Mouse (Mus musculus) liver, embryonic 14.5 days (tissue): ENCODE measurements around the gene Theg. TPM values are rescaled to one million over a fixed set of nuclear protein-coding genes. Genes with fewer than 3 reads are reported as not detected.

ENCODE experiments used
- ATAC-seq: fragments of 200-750 bp; cut with Nextera tagmentation; 2 replicates; pipeline ENCODE4 v1.8.0; 2017; ENCODE audit warnings: moderate number of reproducible peaks, mild to moderate bottlenecking, moderate library complexity; ENCODE audit not compliant: insufficient read depth
- DNase-seq, 3 experiments: peaks; one replicate each; pipeline ENCODE4 v3.0.0-alpha.2; 2012 to 2013; ENCODE audit warnings: low read depth in 3 of 3, low spot score in 3 of 3
- H3K27ac ChIP-seq: fragments of 300-500 bp; sonication (generic); 2 replicates; pipeline ENCODE4 v1.5.1; 2014; ENCODE audit warnings: moderate library complexity, mild to moderate bottlenecking, control low read depth, inconsistent platforms
- H3K27me3 ChIP-seq: fragments of 300-500 bp; sonication (generic); 2 replicates; pipeline ENCODE4 v1.6.1; 2014; ENCODE audit warnings: mild to moderate bottlenecking, low read length, moderate library complexity; ENCODE audit not compliant: control insufficient read depth, insufficient read depth
- H3K36me3 ChIP-seq: fragments of 300-500 bp; sonication (generic); replicated peaks from 2 replicates; pipeline ENCODE4 v1.6.1; 2014; ENCODE audit warnings: low read depth; ENCODE audit not compliant: control insufficient read depth, insufficient read depth
- H3K4me1 ChIP-seq, 2 experiments: fragments of 200-500 bp in 1 of 2; fragments of 300-500 bp in 1 of 2; sonication (generic) in 1 of 2; replicated peaks; 2 replicates each; pipeline ENCODE4 v1.6.1; 2012 to 2014; ENCODE audit warnings: antibody characterized with exemption in 1 of 2, inconsistent platforms in 1 of 2, low read length in 1 of 2; ENCODE audit not compliant: control insufficient read depth in 2 of 2, insufficient read depth in 2 of 2
- H3K4me2 ChIP-seq: fragments of 300-500 bp; sonication (generic); 2 replicates; pipeline ENCODE4 v1.6.1; 2014; ENCODE audit warnings: low read depth, mild to moderate bottlenecking, control low read depth, moderate library complexity
- H3K4me3 ChIP-seq, 2 experiments: fragments of 200-500 bp in 1 of 2; fragments of 300-500 bp in 1 of 2; sonication (generic) in 1 of 2; 2 replicates each; pipeline ENCODE4 v1.5.1; 2012 to 2014; ENCODE audit warnings: low read depth in 2 of 2, low read length in 2 of 2, mild to moderate bottlenecking in 2 of 2, control low read depth in 1 of 2, inconsistent platforms in 1 of 2, moderate library complexity in 1 of 2; ENCODE audit not compliant: insufficient read depth in 1 of 2
- H3K9ac ChIP-seq: fragments of 300-500 bp; sonication (generic); replicated peaks from 2 replicates; pipeline ENCODE4 v1.6.1; 2014; ENCODE audit warnings: mild to moderate bottlenecking, control low read depth, moderate library complexity
- H3K9me3 ChIP-seq: fragments of 300-500 bp; sonication (generic); 2 replicates; pipeline ENCODE4 v1.6.1; 2016; ENCODE audit warnings: low read length, mixed read lengths; ENCODE audit not compliant: control insufficient read depth
- CTCF ChIP-seq: IDR thresholded peaks from 2 replicates; pipeline ENCODE4 v1.5.1; 2016; ENCODE audit warnings: antibody characterized with exemption, low read depth, control low read depth
- EP300 ChIP-seq: IDR thresholded peaks from 2 replicates; pipeline ENCODE4 v1.6.1; 2016; ENCODE audit warnings: antibody characterized with exemption, low read depth
- WGBS: fragments of 180-500 bp; shearing (Covaris S2); extraction: QIAGEN DNeasy Blood & Tissue Kit; methylation state at CpG from one replicate; pipeline ENCODE4 v1.1.7; 2014; ENCODE audit not compliant: insufficient replicate concordance; 5-methylcytosine and 5-hydroxymethylcytosine counted together
- polyA plus RNA-seq, 2 experiments: library from polyadenylated mRNA; depleted of rRNA in 1 of 2; stranded (reverse) in 1 of 2; unstranded in 1 of 2; fragments of >200 nt; fragmentation: Nextera tagmentation in 1 of 2; extraction: Ambion mirVana in 1 of 2; gene quantifications; 2 replicates each; pipeline versions ENCODE4 v1.2.1 to v1.2.3; 2012 to 2014

The Theg gene
- polyA plus RNA-seq, 2 experiments, result not detected

DNA sequence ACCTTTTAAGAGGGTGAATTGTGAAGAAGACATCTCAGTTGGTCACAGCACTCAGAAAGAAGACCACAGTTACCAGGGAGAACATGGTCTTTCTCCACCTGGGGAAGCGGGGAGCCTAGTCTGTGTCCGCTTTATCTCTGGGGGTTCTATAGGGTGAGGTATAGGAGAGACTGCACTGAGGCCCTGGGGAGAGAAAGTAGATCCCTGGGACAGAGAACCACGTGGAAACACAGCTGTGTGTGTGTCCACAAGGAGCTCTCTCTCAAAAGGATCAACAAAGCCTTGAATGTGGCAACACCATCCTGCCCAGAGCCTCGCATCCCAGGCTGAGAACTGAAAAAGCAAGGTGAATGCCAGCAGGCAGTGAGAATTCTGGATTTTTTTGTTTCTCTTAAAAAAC lies 9.8 kb downstream of the Theg start:
- 60% methylated on average over 4 of the region's 4 CpGs for WGBS
- no peak for DNase-seq
- ATAC-seq, result no peak

DNA sequence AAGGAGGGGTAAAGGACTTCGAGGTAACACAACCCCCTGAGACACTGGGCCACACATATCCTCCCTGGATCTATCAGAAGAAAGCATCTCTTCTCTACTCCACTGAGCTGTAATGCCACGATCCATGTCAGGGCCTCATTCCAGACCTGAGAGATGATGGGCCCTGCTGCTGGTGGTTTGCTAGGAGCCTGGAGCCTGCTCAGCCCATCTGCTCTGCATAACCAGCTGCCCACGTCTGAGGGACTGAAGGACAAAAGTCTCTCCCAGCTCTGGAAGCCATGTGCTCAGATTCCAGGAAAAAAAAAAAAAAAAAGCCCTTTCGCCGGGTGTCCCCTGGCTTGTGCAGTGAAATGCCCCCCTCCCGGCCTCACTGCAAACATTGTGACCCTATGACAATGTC lies 11.4 kb downstream of the Theg start:
- 56% methylated on average over 6 of the region's 6 CpGs for WGBS
- no peak for DNase-seq
- TF ChIP-seq CTCF, result no peak
- no peak for TF ChIP-seq EP300

More for the DNA sequence above, 9.8 kb downstream of the Theg start:
- no peak overlapping the region for H3K27ac ChIP-seq
- H3K27me3 ChIP-seq, result no peaks in the 10 kb centered on the region
- H3K4me2 ChIP-seq, result no peak overlapping the region
- no peaks in the 10 kb centered on the region for H3K36me3 ChIP-seq
- no peak overlapping the region for H3K4me3 ChIP-seq
- no peaks in the 10 kb centered on the region for H3K9me3 ChIP-seq
- no peak overlapping the region for H3K9ac ChIP-seq
- no peaks in the 10 kb centered on the region for H3K4me1 ChIP-seq
- TF ChIP-seq EP300, result no peak
- no peak for TF ChIP-seq CTCF

DNA sequence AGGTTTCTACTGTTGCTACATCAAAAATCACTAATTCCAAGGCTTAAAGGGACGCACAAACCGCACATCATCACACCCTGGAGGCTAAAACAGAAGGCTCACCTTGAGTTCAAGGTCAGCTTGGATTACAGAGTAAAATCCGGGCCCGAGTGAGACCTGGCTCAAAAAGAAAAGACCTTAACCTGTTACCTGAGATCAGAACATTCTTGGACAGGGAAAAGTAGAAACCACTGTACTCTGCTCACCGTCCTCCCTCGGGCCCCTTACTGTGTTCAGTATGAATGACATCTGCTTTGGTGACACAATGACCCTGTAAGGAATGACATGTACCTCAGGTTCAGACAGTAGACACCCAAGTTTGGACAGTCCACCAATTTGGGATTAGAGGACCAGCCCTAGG lies 12.3 kb downstream of the Theg start:
- TF ChIP-seq EP300 (no peak), CTCF (no peak)
- no peaks in the 10 kb centered on the region for H3K9me3 ChIP-seq
- no peak overlapping the region for H3K4me3 ChIP-seq
- ATAC-seq, result no peak
- 63% methylated on average over 6 of the region's 6 CpGs for WGBS
- H3K27ac ChIP-seq, result no peak overlapping the region
- H3K27me3 ChIP-seq, result no peaks in the 10 kb centered on the region
- H3K36me3 ChIP-seq, result no peaks in the 10 kb centered on the region
- H3K4me2 ChIP-seq, result no peak overlapping the region
- H3K4me1 ChIP-seq, result no peaks in the 10 kb centered on the region
- DNase-seq, result no peak
- H3K9ac ChIP-seq, result no peak overlapping the region

More for the DNA sequence above, 11.4 kb downstream of the Theg start:
- no peak overlapping the region for H3K4me2 ChIP-seq
- no peak overlapping the region for H3K4me3 ChIP-seq
- H3K36me3 ChIP-seq, result no peaks in the 10 kb centered on the region
- H3K9me3 ChIP-seq, result no peaks in the 10 kb centered on the region
- H3K27me3 ChIP-seq, result no peaks in the 10 kb centered on the region
- no peak overlapping the region for H3K27ac ChIP-seq
- no peaks in the 10 kb centered on the region for H3K4me1 ChIP-seq
- H3K9ac ChIP-seq, result no peak overlapping the region
- no peak for ATAC-seq

DNA sequence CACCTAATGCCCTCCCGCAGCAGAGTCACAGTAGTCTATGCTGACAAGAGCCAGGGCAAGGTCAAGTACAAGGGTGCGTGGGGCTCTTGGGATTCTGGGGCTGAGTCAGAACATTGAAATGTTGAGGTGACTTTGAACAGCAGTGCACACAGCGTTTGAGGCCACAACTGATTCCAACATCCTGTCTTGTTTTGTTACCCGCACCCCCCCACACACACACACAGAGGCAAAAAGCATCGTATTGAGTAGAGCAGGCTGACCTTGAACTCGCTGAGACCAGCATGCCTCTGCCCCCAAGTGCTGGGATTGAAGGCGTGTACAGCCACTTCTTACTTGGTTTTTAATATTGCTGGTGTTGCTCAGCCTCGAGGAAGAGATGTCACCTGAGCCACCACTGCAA lies 12.8 kb downstream of the Theg start:
- DNase-seq (no peak), ATAC-seq (no peak)
- TF ChIP-seq CTCF (no peak), EP300 (no peak)
- Histone ChIP-seq H3K4me2 (no peak overlapping the region), H3K9ac (no peak overlapping the region), H3K4me3 (no peak overlapping the region), H3K36me3 (no peaks in the 10 kb centered on the region), H3K27me3 (no peaks in the 10 kb centered on the region), H3K27ac (no peak overlapping the region), H3K4me1 (no peaks in the 10 kb centered on the region), H3K9me3 (no peaks in the 10 kb centered on the region)
- 64% methylated on average over 8 of the region's 8 CpGs for WGBS

DNA sequence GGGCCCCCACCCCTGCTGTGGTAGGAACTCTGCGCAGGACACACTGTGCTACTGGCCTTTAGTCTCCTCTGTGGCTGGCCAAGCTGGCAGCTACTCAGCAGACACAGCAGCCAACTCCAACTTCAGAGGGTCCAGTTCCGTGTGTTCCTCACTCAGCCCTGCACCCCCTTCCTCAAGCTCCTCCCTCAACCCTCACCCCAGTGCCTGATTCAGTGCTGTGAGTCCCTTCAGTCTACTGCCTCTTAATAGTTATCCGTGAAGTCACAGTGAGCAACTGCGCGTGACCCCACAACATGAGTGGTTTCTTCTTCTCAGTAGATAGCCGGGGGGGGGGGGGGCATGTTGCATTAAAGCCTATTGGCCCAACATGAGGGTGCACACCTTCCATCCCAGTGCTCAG lies 13.5 kb downstream of the Theg start:
- WGBS, result 70% methylated on average over 6 of the region's 6 CpGs
- ATAC-seq (no peak), DNase-seq (no peak)
- TF ChIP-seq EP300 (no peak), CTCF (no peak)
- Histone ChIP-seq H3K4me2 (no peak overlapping the region), H3K4me3 (no peak overlapping the region), H3K27me3 (no peaks in the 10 kb centered on the region), H3K27ac (no peak overlapping the region), H3K9ac (no peak overlapping the region), H3K4me1 (no peaks in the 10 kb centered on the region), H3K9me3 (no peaks in the 10 kb centered on the region), H3K36me3 (no peaks in the 10 kb centered on the region)

DNA sequence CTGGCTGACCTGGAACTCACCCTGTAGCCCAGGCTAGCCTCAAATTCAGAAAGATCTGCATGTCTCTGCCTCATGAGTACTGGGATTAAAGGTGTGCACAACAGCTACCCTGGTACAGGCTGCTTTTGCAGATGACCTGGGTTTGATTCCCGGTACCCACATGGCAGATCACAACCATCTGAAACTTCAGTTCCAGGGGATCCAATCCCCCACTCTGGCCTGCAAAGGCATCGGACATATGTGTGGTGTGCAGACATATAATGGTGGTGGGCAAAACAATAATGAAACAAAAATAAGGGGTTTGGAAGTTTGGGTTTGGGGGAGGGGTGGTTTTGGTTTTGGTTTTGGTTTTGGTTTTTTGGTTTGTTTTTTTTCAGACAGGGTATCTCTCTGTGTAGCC lies 15.8 kb downstream of the Theg start:
- Histone ChIP-seq H3K4me2 (no peak overlapping the region), H3K9me3 (no peaks in the 10 kb centered on the region), H3K36me3 (no peaks in the 10 kb centered on the region), H3K4me3 (no peak overlapping the region), H3K9ac (no peak overlapping the region), H3K27ac (no peak overlapping the region), H3K4me1 (no peaks in the 10 kb centered on the region), H3K27me3 (no peaks in the 10 kb centered on the region)
- ATAC-seq, result no peak
- 67% methylated on average over 2 of the region's 2 CpGs for WGBS
- DNase-seq, result no peak
- TF ChIP-seq EP300, result no peak
